Mouse (Mus musculus): Measurements from ENCODE around the gene Arhgdib. TPM values are rescaled to one million over a fixed set of nuclear protein-coding genes. Genes with fewer than 3 reads are reported as not detected.

The Arhgdib gene
- polyA plus RNA-seq (2012; rRNA removed), result 13.7 and 17.1 TPM in 2 replicates

DNA sequence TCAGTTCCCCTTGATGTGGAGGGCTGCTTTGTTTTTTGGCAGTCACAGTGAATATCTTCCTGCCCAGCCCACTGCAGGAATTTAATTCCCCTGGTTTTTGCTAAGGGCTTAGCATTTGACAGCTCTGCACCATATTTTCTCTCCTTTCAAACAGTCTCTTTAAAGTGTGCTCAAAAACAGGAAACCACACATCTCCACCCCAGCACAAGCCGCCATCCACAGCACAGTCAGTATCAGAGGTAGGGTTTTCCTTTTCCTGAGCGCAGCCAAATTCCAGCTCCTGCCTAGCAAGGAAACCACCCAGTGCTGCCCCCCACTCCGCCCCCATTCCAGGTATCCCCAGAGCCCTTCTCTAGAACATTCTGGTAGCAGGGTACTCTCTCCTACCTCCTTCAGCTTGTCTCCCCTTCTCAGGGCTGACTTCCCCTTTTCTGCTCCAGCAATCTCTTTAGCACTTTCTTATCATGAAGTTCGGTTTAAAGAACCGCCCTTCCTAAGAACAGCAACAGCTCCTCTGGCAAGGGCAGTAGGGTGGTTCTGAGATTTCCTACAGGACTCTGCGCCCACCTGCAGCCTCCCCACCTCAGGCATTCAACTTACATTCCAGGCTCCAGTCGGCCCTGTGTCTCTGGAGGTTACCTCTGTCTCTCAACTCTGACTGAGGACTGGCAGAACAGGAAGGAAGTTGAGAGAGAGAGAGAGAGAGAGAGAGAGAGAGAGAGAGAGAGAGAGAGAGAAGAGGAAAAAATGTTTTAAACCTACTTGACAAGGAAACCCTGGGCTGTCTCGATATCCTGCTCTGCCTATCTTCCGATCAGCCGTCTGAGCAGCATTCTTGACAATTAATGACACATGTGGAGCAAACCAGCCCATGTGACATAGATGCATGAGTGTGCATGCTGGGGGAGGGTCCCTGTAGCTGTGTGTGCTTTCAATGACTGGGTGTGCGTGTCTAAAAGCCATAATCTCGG is at the start of gene Arhgdib:
Gene Arhgdib, minus strand, starts transcription at position 849 of the 971 bp plus-strand sequence.

DNA sequence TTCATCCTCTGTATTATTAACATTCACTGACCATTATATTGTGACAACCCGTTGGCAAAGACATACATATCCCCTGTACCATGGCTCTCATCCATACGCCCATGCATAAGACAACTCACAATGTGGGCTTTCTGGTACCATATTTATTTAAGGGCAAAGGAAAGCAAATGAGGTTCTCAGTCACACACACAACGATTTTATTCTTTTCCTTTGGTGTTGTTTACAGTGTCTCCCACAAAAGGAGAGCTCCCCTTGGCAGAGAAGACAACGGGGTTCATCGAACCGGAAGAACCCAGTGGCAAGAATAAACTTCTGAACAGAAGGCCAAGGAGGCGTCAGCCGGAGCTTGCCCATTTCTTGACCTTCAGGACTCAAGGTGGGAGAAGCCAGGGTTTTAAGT is 18.2 kb downstream of the Arhgdib start, which contains the start of gene Pde6h:
Gene Pde6h, plus strand, starts transcription at position 301 of the 400 bp plus-strand sequence.

DNA sequence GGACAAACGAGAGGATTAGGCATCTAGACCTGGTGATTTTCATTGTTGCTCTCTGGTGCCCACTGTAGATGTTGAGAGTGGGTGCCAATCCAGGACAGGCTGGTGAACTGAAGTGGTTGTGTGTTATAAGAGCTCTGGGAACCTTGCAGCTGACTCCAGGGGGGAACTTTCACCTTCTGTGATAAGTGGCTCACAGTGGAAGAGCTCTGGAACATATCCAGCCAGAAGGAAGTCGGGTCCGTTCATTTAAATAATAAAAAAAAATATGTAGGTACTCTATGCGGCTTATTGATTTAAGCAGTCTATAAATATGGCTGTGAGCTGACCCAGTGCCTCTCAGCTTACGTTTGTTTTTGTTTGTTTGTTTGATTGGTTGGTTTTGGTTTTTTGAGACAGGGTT is 19.6 kb downstream of the Arhgdib start, which contains the start of gene Erp27:
Gene Erp27, minus strand, starts transcription at position 101 of the 400 bp plus-strand sequence.

DNA sequence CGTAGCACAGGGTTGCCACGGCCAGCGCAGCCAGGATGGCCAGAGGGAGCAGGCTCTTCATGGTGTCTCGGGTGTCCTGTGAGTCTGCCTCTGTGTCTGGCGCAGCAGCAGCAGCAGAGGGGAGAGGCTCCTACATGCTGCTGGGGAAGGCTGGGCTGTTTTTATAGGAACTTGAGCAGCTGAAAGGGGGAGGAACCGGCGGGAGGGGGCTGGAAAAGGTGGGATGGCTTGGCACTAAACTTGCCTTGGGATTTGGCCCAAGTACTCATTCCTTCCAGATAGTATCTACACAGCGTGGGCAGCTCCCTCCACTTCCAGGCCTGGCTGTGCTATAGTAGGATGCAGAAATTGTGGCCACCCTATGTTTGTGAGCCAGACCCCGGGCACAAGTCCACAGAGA is 66.0 kb downstream of the Arhgdib start, which contains the start of gene Mgp:
Gene Mgp, minus strand, starts transcription at position 154 of the 400 bp plus-strand sequence.

Other genes with a start within 250 kb of the Arhgdib start
- 61.8 and 69.0 TPM in 2 replicates for gene Gucy2c, start 160.1 kb downstream of the Arhgdib start, polyA plus RNA-seq (2012; rRNA removed)
- 1.1 and 1.9 TPM in 2 replicates for gene Hist4h4, start 137.5 kb downstream of the Arhgdib start, polyA plus RNA-seq (2012; rRNA removed)
- gene H2afj, start 133.7 kb downstream of the Arhgdib start, polyA plus RNA-seq (2012; rRNA removed), result 646 and 676 TPM in 2 replicates
- 5.2 and 5.5 TPM in 2 replicates for gene BC049715, start 114.3 kb downstream of the Arhgdib start, polyA plus RNA-seq (2012; rRNA removed)
- gene Wbp11, start 113.7 kb downstream of the Arhgdib start, polyA plus RNA-seq (2012; rRNA removed), result 33.6 and 35.0 TPM in 2 replicates
- not detected in 2 replicates for gene Smco3, start 106.4 kb downstream of the Arhgdib start, polyA plus RNA-seq (2012; rRNA removed)
- 0.34 and 0.43 TPM in 2 replicates for gene Art4, start 84.2 kb downstream of the Arhgdib start, polyA plus RNA-seq (2012; rRNA removed)
- 214 and 222 TPM in 2 replicates for gene Mgp, start 66.1 kb downstream of the Arhgdib start, polyA plus RNA-seq (2012; rRNA removed)
- 5.4 TPM in 1 of 2 replicates, not detected in the other for gene Erp27, start 19.7 kb downstream of the Arhgdib start, polyA plus RNA-seq (2012; rRNA removed)
- 0.07 TPM in 1 of 2 replicates, not detected in the other for gene Pde6h, start 18.1 kb downstream of the Arhgdib start, polyA plus RNA-seq (2012; rRNA removed)
- 6.8 and 13.4 TPM in 2 replicates for gene Rerg, start 228.6 kb upstream of the Arhgdib start, polyA plus RNA-seq (2012; rRNA removed)

Measured in colon, adult 2 months (tissue).